Mouse (Mus musculus) hindbrain, embryonic 12.5 days (tissue): ENCODE data around the gene Polk. TPM values are rescaled to one million over a fixed set of nuclear protein-coding genes. Genes with fewer than 3 reads are reported as not detected.

Source experiments
- ATAC-seq: fragments of 200-750 bp; cut with Nextera tagmentation; 2 replicates; pipeline ENCODE4 v1.8.0; 2017; ENCODE audit warnings: moderate TSS enrichment; ENCODE audit not compliant: low FRiP score
- H3K27ac ChIP-seq: fragments of 300-500 bp; sonication (generic); 2 replicates; pipeline ENCODE4 v1.5.1; 2016; ENCODE audit warnings: mild to moderate bottlenecking
- H3K27me3 ChIP-seq: fragments of 300-500 bp; sonication (generic); 2 replicates; pipeline ENCODE4 v1.6.1; 2016; ENCODE audit warnings: mild to moderate bottlenecking
- H3K36me3 ChIP-seq: fragments of 300-500 bp; sonication (generic); 2 replicates; pipeline ENCODE4 v1.6.1; 2016; ENCODE audit warnings: mild to moderate bottlenecking
- H3K4me1 ChIP-seq: fragments of 300-500 bp; sonication (generic); 2 replicates; pipeline ENCODE4 v1.6.1; 2016
- H3K4me2 ChIP-seq: fragments of 300-500 bp; sonication (generic); replicated peaks from 2 replicates; pipeline ENCODE4 v1.6.1; 2016; ENCODE audit warnings: mild to moderate bottlenecking
- H3K4me3 ChIP-seq: fragments of 300-500 bp; sonication (generic); 2 replicates; pipeline ENCODE4 v1.5.1; 2016; ENCODE audit warnings: mild to moderate bottlenecking
- H3K9ac ChIP-seq: fragments of 300-500 bp; sonication (generic); 2 replicates; pipeline ENCODE4 v1.6.1; 2016; ENCODE audit warnings: mild to moderate bottlenecking, moderate library complexity
- H3K9me3 ChIP-seq: fragments of 300-500 bp; sonication (generic); replicated peaks from 2 replicates; pipeline ENCODE4 v1.6.1; 2016; ENCODE audit warnings: mild to moderate bottlenecking
- WGBS: fragments of 180-500 bp; shearing (Covaris S2); methylation state at CpG from one replicate; pipeline ENCODE4 v1.1.7; 2016; 5-methylcytosine and 5-hydroxymethylcytosine counted together
- polyA plus RNA-seq: library from polyadenylated mRNA; unstranded; fragments of >200 nt; fragmentation: Nextera tagmentation; extraction: Ambion mirVana; gene quantifications from 2 replicates; pipeline ENCODE4 v1.2.1, GENCODE M21; 2016

Polk gene
- 7.4 and 8.8 TPM in 2 replicates for polyA plus RNA-seq

- H3K9me3 ChIP-seq: no peaks in the 10 kb centered on the region
- H3K4me1 ChIP-seq: peaks cover 7% of the 10 kb centered on the region; the same call in 1 of the 2 replicates
- peak within 1 kb of the TSS; percentile 79 for H3K4me2 ChIP-seq
- peak within 1 kb of the TSS; percentile 90 for H3K9ac ChIP-seq
- H3K27me3 ChIP-seq: no peaks in the 10 kb centered on the region
- under 1% methylated on average over 49 of the region's 50 CpGs for WGBS
- no peaks in the 10 kb centered on the region for H3K36me3 ChIP-seq
- H3K4me3 ChIP-seq: peak within 1 kb of the TSS; percentile 90
- H3K27ac ChIP-seq: peak within 1 kb of the TSS; percentile 97
- ATAC-seq: peak; percentile 99
Observed at GRCm38 (mm10) chr13:96542081-96542889, at the start of gene Polk, which contains the start of gene Col4a3bp. Gene Polk (minus strand): TSS chr13:96542579. Gene Col4a3bp (plus strand): TSS chr13:96542618.

GRCm38 (mm10) chr13:96588642-96589041 lies 46.3 kb upstream of the Polk start:
- no peak overlapping the region for H3K4me2 ChIP-seq
- no peaks in the 10 kb centered on the region; the same call in 1 of the 2 replicates for H3K4me1 ChIP-seq
- H3K9ac ChIP-seq: no peak overlapping the region
- no peak overlapping the region for H3K27ac ChIP-seq
- H3K27me3 ChIP-seq: no peaks in the 10 kb centered on the region
- 83% methylated on average over 1 of the region's 1 CpGs for whole genome bisulfite sequencing
- no peak overlapping the region for H3K4me3 ChIP-seq
- H3K36me3 ChIP-seq: no peaks in the 10 kb centered on the region
- no peaks in the 10 kb centered on the region for H3K9me3 ChIP-seq
- ATAC-seq: no peak

DNA sequence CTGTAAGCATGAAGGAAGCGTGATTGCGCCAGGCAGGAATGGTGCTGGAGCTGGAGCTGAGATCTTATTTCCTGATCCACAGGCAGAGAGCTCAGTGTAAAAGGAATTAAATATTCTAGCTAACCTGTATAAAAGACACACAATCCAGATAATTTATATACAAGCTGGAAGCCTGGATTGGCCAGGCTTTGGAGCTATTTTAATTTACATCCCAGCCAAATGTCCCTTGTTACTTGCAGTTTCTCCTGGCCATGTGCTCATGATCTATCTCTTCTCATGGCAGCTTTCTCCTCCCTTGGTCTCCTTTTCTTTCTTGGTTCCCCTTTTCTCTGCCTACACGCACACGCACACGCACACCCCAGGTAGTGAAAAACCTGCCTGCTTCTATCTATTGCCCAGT lies 44.2 kb upstream of the Polk start:
- H3K36me3 ChIP-seq: no peaks in the 10 kb centered on the region
- over 99% methylated on average over 5 of the region's 5 CpGs for WGBS
- no peak overlapping the region for H3K4me3 ChIP-seq
- H3K27me3 ChIP-seq: no peaks in the 10 kb centered on the region
- ATAC-seq: no peak
- no peak overlapping the region for H3K4me2 ChIP-seq
- H3K9me3 ChIP-seq: no peaks in the 10 kb centered on the region
- no peaks in the 10 kb centered on the region for H3K4me1 ChIP-seq
- H3K27ac ChIP-seq: no peak overlapping the region
- no peak overlapping the region for H3K9ac ChIP-seq

DNA sequence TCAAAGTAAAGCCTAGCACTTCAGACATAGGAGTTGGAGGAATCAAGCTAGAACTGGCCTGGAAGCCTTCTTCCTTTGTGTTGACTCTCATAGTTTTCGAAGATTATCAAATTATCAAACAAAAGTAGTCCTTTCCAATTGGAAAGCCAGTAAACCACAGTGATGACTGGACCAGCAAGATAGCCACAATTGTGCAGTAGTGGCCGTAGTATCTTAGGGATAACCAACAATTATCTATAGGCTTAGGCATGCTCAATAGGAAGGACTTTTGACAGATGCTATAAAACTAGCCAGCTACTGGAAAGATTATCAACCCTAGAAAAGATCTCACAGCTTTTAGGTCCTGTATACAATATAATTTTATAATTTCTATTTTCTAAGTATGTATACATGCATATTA lies 41.8 kb upstream of the Polk start:
- Histone ChIP-seq H3K27ac (no peak overlapping the region), H3K4me3 (no peak overlapping the region), H3K9me3 (no peaks in the 10 kb centered on the region), H3K4me2 (no peak overlapping the region), H3K4me1 (0 out of 2 replicates have a peak, but pooled peaks cover 3% of the 10 kb centered on the region), H3K27me3 (no peaks in the 10 kb centered on the region), H3K9ac (no peak overlapping the region), H3K36me3 (no peaks in the 10 kb centered on the region)
- no peak for ATAC-seq
- 96% methylated on average over 2 of the region's 2 CpGs for WGBS

- H3K9me3 ChIP-seq: no peaks in the 10 kb centered on the region
- H3K4me3 ChIP-seq: no peak overlapping the region
- 79% methylated on average over 1 of the region's 1 CpGs for WGBS
- H3K27me3 ChIP-seq: no peaks in the 10 kb centered on the region
- no peak overlapping the region for H3K27ac ChIP-seq
- ATAC-seq: no peak
- H3K9ac ChIP-seq: no peak overlapping the region
- no peak overlapping the region for H3K4me2 ChIP-seq
- no peaks in the 10 kb centered on the region for H3K36me3 ChIP-seq
- H3K4me1 ChIP-seq: 0 out of 2 replicates have a peak, but pooled peaks cover 3% of the 10 kb centered on the region
Observed at GRCm38 (mm10) chr13:96579979-96580378, 37.6 kb upstream of the Polk start.

- no peak for ATAC-seq
- WGBS: 78% methylated on average over 2 of the region's 2 CpGs
Observed at GRCm38 (mm10) chr13:96579104-96579503, 36.7 kb upstream of the Polk start.

GRCm38 (mm10) chr13:96574170-96574569 lies 31.8 kb upstream of the Polk start:
- no peak for ATAC-seq
- Histone ChIP-seq H3K36me3 (no peaks in the 10 kb centered on the region), H3K4me2 (no peak overlapping the region), H3K27me3 (no peaks in the 10 kb centered on the region), H3K9ac (no peak overlapping the region), H3K9me3 (no peaks in the 10 kb centered on the region), H3K27ac (no peak overlapping the region), H3K4me1 (0 out of 2 replicates have a peak, but pooled peaks cover 2% of the 10 kb centered on the region), H3K4me3 (no peak overlapping the region)
- WGBS: 97% methylated on average over 2 of the region's 2 CpGs

More at GRCm38 (mm10) chr13:96579104-96579503, 36.7 kb upstream of the Polk start:
- 0 out of 2 replicates have a peak, but pooled peaks cover 3% of the 10 kb centered on the region for H3K4me1 ChIP-seq
- H3K27ac ChIP-seq: no peak overlapping the region
- H3K4me2 ChIP-seq: no peak overlapping the region
- no peak overlapping the region for H3K9ac ChIP-seq
- H3K4me3 ChIP-seq: no peak overlapping the region
- no peaks in the 10 kb centered on the region for H3K36me3 ChIP-seq
- no peaks in the 10 kb centered on the region for H3K9me3 ChIP-seq
- H3K27me3 ChIP-seq: no peaks in the 10 kb centered on the region

DNA sequence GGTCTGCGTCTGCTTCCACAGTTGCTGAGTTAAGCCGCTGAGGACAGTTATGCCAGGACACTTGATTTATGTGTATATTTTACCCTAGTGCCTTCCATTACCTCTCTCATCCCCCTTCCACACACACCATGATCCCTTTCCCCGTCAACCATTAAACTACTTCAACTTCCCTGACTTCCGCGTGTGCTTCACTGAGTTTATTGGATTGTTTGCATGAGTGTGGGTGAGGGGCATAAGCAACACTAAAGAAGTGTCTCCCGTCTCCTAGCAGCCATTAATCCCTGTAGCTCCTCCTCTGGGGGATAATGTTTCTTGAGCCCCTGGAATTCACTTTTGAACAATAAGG lies 28.6 kb upstream of the Polk start:
- Histone ChIP-seq H3K9ac (no peak overlapping the region), H3K4me1 (0 out of 2 replicates have a peak, but pooled peaks cover 2% of the 10 kb centered on the region), H3K4me2 (no peak overlapping the region), H3K36me3 (no peaks in the 10 kb centered on the region), H3K27me3 (no peaks in the 10 kb centered on the region), H3K27ac (no peak overlapping the region), H3K4me3 (no peak overlapping the region), H3K9me3 (no peaks in the 10 kb centered on the region)
- WGBS: 74% methylated on average over 6 of the region's 6 CpGs
- ATAC-seq: no peak

DNA sequence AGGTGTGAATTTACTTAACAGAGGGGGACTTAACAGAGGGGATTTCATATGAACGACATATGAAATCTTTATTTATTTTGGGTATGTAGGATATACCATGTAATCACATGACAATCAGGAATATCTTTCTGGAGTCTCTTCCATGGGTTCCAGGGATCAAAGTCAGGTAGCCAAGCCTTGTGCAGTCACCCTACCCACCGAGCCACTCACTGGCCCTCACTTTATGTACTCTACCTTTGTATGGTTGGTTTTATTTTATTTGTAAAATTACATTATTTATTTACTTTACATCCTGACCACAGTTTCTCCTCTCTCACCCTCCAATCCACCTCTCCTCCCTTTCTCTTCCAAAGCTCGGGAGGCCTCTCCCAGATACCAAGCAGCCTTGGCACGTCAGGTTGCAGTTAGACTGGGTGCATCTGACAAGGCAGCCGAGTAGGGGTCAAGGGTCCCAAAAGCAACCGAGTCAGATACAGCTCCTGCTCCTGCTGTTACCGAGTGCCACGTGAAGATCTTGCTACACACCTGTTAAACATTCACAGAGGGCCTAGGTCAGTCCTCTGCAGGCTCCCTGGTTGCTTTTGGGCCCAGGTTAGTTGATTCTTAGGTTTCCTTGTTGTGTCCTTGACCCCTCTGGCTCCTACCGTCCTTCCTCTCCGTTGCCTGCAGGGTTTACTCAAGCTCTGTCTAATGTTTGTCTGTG lies 28.1 kb upstream of the Polk start:
- Histone ChIP-seq H3K27me3 (no peaks in the 10 kb centered on the region), H3K36me3 (no peaks in the 10 kb centered on the region), H3K9me3 (no peaks in the 10 kb centered on the region), H3K9ac (no peak overlapping the region), H3K27ac (no peak overlapping the region), H3K4me3 (no peak overlapping the region), H3K4me1 (0 out of 2 replicates have a peak, but pooled peaks cover 2% of the 10 kb centered on the region), H3K4me2 (no peak overlapping the region)
- no peak for ATAC-seq
- 72% methylated on average over 10 of the region's 10 CpGs for WGBS

GRCm38 (mm10) chr13:96567977-96568376 lies 25.6 kb upstream of the Polk start:
- ATAC-seq: no peak
- 0 out of 2 replicates have a peak, but pooled peaks cover 2% of the 10 kb centered on the region for H3K4me1 ChIP-seq
- 58% methylated on average over 6 of the region's 6 CpGs for WGBS
- H3K36me3 ChIP-seq: no peaks in the 10 kb centered on the region
- H3K4me3 ChIP-seq: no peak overlapping the region
- H3K9me3 ChIP-seq: no peaks in the 10 kb centered on the region
- no peaks in the 10 kb centered on the region for H3K27me3 ChIP-seq
- no peak overlapping the region for H3K9ac ChIP-seq
- no peak overlapping the region for H3K27ac ChIP-seq
- no peak overlapping the region for H3K4me2 ChIP-seq

GRCm38 (mm10) chr13:96555099-96555498 lies 12.7 kb upstream of the Polk start:
- Histone ChIP-seq H3K9ac (no peak overlapping the region), H3K9me3 (no peaks in the 10 kb centered on the region), H3K27ac (no peak overlapping the region), H3K36me3 (no peaks in the 10 kb centered on the region), H3K4me2 (no peak overlapping the region), H3K27me3 (no peaks in the 10 kb centered on the region), H3K4me3 (no peak overlapping the region), H3K4me1 (no peaks in the 10 kb centered on the region)
- 97% methylated on average over 3 of the region's 3 CpGs for WGBS
- no peak for ATAC-seq

- Histone ChIP-seq H3K27ac (no peak overlapping the region), H3K9me3 (no peaks in the 10 kb centered on the region), H3K4me2 (no peak overlapping the region), H3K4me1 (peaks cover 7% of the 10 kb centered on the region; the same call in 1 of the 2 replicates), H3K27me3 (no peaks in the 10 kb centered on the region), H3K36me3 (no peaks in the 10 kb centered on the region), H3K9ac (no peak overlapping the region), H3K4me3 (no peak overlapping the region)
- no peak for ATAC-seq
- 72% methylated on average over 4 of the region's 4 CpGs for WGBS
Observed at GRCm38 (mm10) chr13:96547941-96548340, 5.6 kb upstream of the Polk start.
